Mouse (Mus musculus): ENCODE measurements at regions not wholly inside any gene's neighbourhood (a gene's known extent, or its start where the extent isn't known, plus 50 kb on each side); places are given as distances from the start of the nearest gene placed in this dataset.

DNA sequence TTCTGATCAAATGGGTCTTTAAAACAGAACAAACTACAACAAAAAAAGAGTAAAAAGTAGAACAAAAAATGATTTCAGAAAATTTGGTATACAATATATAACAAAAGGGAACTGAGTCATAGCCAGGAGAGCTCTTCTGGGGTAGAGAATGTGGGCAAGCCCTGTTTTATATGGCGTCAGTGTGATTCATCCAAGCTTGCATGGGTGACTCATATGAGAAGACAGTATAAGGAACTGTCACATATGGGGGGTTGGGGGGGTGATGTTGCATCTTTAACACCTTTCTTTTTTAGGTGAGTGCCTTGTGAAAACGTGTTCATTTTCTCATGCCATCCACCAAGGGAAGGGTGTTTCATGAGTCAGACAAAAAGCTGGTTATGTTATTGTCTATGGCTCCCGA, 503.7 kb upstream of the Frg1 start:
- Histone ChIP-seq H3K4me3 (no peak overlapping the region), H3K36me3 (ENCODE audit: control insufficient read depth, insufficient read depth, low read length) (no peaks in the 10 kb centered on the region), H3K4me1 (ENCODE audit: control insufficient read depth, insufficient read depth, low read length) (no peaks in the 10 kb centered on the region), H3K9ac (ENCODE audit: low read depth, low read length) (no peak overlapping the region), H3K79me2 (replicated peaks; ENCODE audit: control insufficient read depth, insufficient read depth, low read length) (no peaks in the 10 kb centered on the region), H3K27me3 (ENCODE audit: control insufficient read depth, insufficient read depth, low read length) (no peaks in the 10 kb centered on the region), H3K27ac (no peak overlapping the region)
- WGBS = 83% methylated on average over 3 of the region's 3 CpGs
- DNase-seq = no peak
- TF ChIP-seq CTCF (IDR thresholded peaks at IDR 0.05) (no peak), EP300 (IDR thresholded peaks at IDR 0.05; ENCODE audit: insufficient read depth, low read depth, low read length) (no peak), POLR2A (IDR thresholded peaks at IDR 0.05; ENCODE audit: insufficient read depth, low read depth, low read length) (no peak)
- intact Hi-C loops (cut with DNase I) = no loop called here

DNA sequence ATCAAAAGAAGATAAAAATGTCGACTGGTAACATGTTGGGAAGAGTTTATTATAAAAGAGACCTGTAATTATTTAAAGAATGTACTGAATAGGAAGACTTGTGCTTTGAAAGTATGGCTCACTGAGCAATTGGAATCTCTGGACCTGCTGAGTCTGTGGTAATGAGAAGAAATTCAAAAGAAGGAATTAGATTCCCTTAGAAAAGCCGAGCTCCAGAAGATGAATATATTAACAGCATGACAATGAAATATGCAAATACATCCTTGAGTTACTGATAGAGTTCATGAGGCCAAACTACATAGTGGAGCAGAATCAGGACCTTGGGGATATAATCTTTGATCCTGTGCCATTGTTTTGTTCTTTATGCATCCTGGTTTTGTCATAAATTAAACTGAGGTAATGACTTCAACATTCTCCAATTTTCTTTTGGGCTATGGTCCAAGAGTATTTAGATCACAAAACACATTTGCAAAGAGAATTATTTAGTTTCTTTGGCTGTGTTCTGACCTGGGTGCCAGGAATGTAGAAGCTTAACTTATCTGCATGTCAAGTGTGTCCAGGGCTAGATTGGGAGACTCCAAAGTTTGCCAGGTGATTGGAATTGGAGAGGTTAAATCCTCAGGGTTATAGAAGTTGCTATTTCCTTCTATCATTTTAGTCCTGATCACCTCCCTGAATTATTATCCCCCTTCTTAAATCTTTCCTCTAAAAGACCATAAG, 461.3 kb upstream of the Frg1 start:
- 46% methylated on average over 2 of the region's 2 CpGs for WGBS

DNA sequence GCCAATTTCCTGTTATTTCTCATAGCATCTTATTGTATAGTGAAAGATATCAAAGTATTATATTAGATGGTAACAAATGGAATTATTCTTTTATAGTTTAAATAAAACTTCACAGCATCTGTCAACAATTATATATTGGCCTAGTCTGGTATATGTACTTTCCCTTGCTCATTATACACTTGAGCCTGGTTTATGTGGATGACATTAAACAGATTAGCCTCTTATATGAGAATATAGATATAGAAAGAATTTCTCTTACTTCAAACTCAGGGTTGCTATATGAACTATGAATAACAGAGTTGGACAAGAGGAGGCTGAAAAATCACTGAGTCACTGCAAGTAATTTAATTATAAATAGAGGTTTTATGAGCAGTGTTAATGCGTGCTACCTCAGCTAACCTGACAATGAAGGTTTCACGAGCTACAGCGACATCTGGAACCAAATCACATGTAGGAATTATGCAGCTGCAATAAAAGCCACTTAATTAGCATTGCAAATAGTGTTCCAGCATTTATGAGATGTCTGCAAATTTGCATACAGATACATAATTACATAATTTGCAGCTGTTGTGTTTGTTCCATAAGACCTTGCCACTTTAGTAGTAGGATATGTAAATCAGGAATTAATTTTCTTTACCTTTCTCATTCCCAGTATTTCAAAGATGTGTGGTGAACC, 452.9 kb upstream of the Frg1 start:
- WGBS = 82% methylated on average over 3 of the region's 3 CpGs
- H3K79me2 ChIP-seq (replicated peaks; ENCODE audit: control insufficient read depth, insufficient read depth, low read length) = no peaks in the 10 kb centered on the region
- no peak for DNase-seq

More for the DNA sequence above, 461.3 kb upstream of the Frg1 start:
- intact Hi-C loops (cut with DNase I) = no loop called here
- H3K4me1 ChIP-seq (ENCODE audit: control insufficient read depth, insufficient read depth, low read length) = no peaks in the 10 kb centered on the region
- H3K36me3 ChIP-seq (ENCODE audit: control insufficient read depth, insufficient read depth, low read length) = no peaks in the 10 kb centered on the region
- H3K9ac ChIP-seq (ENCODE audit: low read depth, low read length) = no peak overlapping the region
- no peak overlapping the region for H3K27ac ChIP-seq
- no peaks in the 10 kb centered on the region for H3K27me3 ChIP-seq (ENCODE audit: control insufficient read depth, insufficient read depth, low read length)
- DNase-seq = no peak
- no peak overlapping the region for H3K4me3 ChIP-seq
- TF ChIP-seq CTCF (IDR thresholded peaks at IDR 0.05) (no peak), EP300 (IDR thresholded peaks at IDR 0.05; ENCODE audit: insufficient read depth, low read depth, low read length) (no peak), POLR2A (IDR thresholded peaks at IDR 0.05; ENCODE audit: insufficient read depth, low read depth, low read length) (no peak)
- H3K79me2 ChIP-seq (replicated peaks; ENCODE audit: control insufficient read depth, insufficient read depth, low read length) = no peaks in the 10 kb centered on the region

DNA sequence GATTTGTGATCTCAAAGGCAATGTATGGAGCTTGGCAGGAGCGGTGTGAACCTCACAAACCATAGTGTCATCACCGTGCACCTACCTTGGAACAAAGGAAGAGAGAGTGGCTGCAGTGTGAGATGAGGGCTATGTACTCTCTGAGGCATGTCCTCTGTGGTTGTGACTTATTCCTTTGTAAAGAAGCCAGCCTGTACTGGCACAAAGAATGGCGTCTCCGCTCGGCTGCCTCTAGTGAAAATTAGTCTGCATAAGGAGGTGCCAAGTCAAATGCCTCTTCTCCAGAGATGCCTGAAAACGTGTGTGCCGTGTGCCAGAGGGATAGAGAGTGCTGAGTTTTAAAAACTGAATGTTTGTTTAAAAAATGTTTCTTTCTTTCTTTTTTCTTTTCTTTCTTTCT, 444.0 kb upstream of the Frg1 start:
- no peaks in the 10 kb centered on the region for H3K4me1 ChIP-seq (ENCODE audit: control insufficient read depth, insufficient read depth, low read length)
- TF ChIP-seq CTCF (IDR thresholded peaks at IDR 0.05) (no peak), EP300 (IDR thresholded peaks at IDR 0.05; ENCODE audit: insufficient read depth, low read depth, low read length) (no peak), POLR2A (IDR thresholded peaks at IDR 0.05; ENCODE audit: insufficient read depth, low read depth, low read length) (no peak)
- intact Hi-C loops (cut with DNase I) = no loop called here

More for the DNA sequence above, 452.9 kb upstream of the Frg1 start:
- TF ChIP-seq CTCF (IDR thresholded peaks at IDR 0.05) (no peak), POLR2A (IDR thresholded peaks at IDR 0.05; ENCODE audit: insufficient read depth, low read depth, low read length) (no peak), EP300 (IDR thresholded peaks at IDR 0.05; ENCODE audit: insufficient read depth, low read depth, low read length) (no peak)
- H3K27me3 ChIP-seq (ENCODE audit: control insufficient read depth, insufficient read depth, low read length) = no peaks in the 10 kb centered on the region
- no peak overlapping the region for H3K4me3 ChIP-seq
- H3K27ac ChIP-seq = no peak overlapping the region
- H3K36me3 ChIP-seq (ENCODE audit: control insufficient read depth, insufficient read depth, low read length) = no peaks in the 10 kb centered on the region
- intact Hi-C loops (cut with DNase I) = no loop called here
- H3K4me1 ChIP-seq (ENCODE audit: control insufficient read depth, insufficient read depth, low read length) = no peaks in the 10 kb centered on the region
- H3K9ac ChIP-seq (ENCODE audit: low read depth, low read length) = no peak overlapping the region

DNA sequence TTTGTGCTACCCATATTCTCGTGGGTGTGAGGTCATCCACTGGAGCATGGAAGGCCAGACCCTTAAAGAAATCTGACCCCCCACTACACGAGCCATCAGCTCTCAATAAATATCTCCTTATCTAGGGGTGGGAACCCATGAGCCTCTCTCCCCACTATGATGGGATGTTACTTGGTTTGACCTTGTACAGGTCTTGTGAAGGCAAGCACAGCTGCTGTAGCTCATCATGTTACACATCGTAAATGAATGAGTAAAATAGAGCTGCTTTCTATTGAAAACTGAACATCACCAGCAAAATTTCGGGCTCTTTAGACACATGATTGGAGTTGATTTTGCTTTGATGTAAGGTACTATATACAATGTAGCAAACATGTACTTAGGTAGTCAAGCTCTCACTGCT, 414.8 kb upstream of the Frg1 start:
- no peaks in the 10 kb centered on the region for H3K36me3 ChIP-seq (ENCODE audit: control insufficient read depth, insufficient read depth, low read length)
- intact Hi-C loops (cut with DNase I) = no loop called here
- WGBS = 75% methylated on average over 4 of the region's 4 CpGs
- no peak for TF ChIP-seq POLR2A (IDR thresholded peaks at IDR 0.05; ENCODE audit: insufficient read depth, low read depth, low read length)
- no peak for TF ChIP-seq EP300 (IDR thresholded peaks at IDR 0.05; ENCODE audit: insufficient read depth, low read depth, low read length)
- no peak for TF ChIP-seq CTCF (IDR thresholded peaks at IDR 0.05)
- no peak for DNase-seq
- H3K27me3 ChIP-seq (ENCODE audit: control insufficient read depth, insufficient read depth, low read length) = no peaks in the 10 kb centered on the region
- H3K27ac ChIP-seq = no peak overlapping the region
- H3K4me3 ChIP-seq = no peak overlapping the region
- no peaks in the 10 kb centered on the region for H3K79me2 ChIP-seq (replicated peaks; ENCODE audit: control insufficient read depth, insufficient read depth, low read length)
- no peaks in the 10 kb centered on the region for H3K4me1 ChIP-seq (ENCODE audit: control insufficient read depth, insufficient read depth, low read length)
- no peak overlapping the region for H3K9ac ChIP-seq (ENCODE audit: low read depth, low read length)

More for the DNA sequence above, 444.0 kb upstream of the Frg1 start:
- no peak for DNase-seq
- no peak overlapping the region for H3K9ac ChIP-seq (ENCODE audit: low read depth, low read length)
- no peaks in the 10 kb centered on the region for H3K27me3 ChIP-seq (ENCODE audit: control insufficient read depth, insufficient read depth, low read length)
- H3K79me2 ChIP-seq (replicated peaks; ENCODE audit: control insufficient read depth, insufficient read depth, low read length) = no peaks in the 10 kb centered on the region
- no peaks in the 10 kb centered on the region for H3K36me3 ChIP-seq (ENCODE audit: control insufficient read depth, insufficient read depth, low read length)
- H3K4me3 ChIP-seq = no peak overlapping the region
- WGBS = 77% methylated on average over 7 of the region's 7 CpGs
- H3K27ac ChIP-seq = no peak overlapping the region

DNA sequence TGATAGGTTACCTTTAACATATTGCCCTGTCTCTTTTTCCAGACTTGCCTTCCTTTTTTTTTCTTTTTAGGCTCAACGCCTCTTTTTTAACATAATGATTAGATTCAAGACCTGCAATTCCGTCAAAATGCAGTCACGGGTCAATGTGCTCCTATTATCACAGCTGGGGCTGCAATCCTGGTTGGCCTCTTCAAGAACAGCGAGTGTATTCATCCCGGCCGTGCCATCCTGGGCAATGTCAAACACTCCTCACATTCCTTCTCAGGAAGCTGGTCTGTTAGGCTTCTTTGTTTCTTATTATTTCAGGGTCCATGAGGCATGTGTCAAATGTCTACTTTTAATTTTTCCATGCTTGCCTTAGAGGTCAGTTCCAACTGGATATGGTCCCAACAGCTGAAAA, 413.5 kb upstream of the Frg1 start:
- H3K9ac ChIP-seq (ENCODE audit: low read depth, low read length) = no peak overlapping the region
- TF ChIP-seq CTCF (IDR thresholded peaks at IDR 0.05) (no peak), POLR2A (IDR thresholded peaks at IDR 0.05; ENCODE audit: insufficient read depth, low read depth, low read length) (no peak), EP300 (IDR thresholded peaks at IDR 0.05; ENCODE audit: insufficient read depth, low read depth, low read length) (no peak)
- DNase-seq = no peak
- H3K4me1 ChIP-seq (ENCODE audit: control insufficient read depth, insufficient read depth, low read length) = no peaks in the 10 kb centered on the region
- intact Hi-C loops (cut with DNase I) = no loop called here
- H3K4me3 ChIP-seq = no peak overlapping the region
- H3K27ac ChIP-seq = no peak overlapping the region
- no peaks in the 10 kb centered on the region for H3K36me3 ChIP-seq (ENCODE audit: control insufficient read depth, insufficient read depth, low read length)
- no peaks in the 10 kb centered on the region for H3K27me3 ChIP-seq (ENCODE audit: control insufficient read depth, insufficient read depth, low read length)
- no peaks in the 10 kb centered on the region for H3K79me2 ChIP-seq (replicated peaks; ENCODE audit: control insufficient read depth, insufficient read depth, low read length)
- WGBS = 29% methylated on average over 6 of the region's 6 CpGs
